Mouse (Mus musculus) CH12.LX (cell line): ENCODE results near the gene Ppp2r2c.

ENCODE experiments used
- CHD2 ChIP-seq: IDR thresholded peaks from 2 replicates; pipeline ENCODE4 v1.6.1; 2011; ENCODE audit warnings: low read length, improper control_type of control experiment
- CTCF ChIP-seq, 2 experiments: IDR thresholded peaks in 1 of 2; conservative IDR thresholded peaks in 1 of 2; 2 replicates each; pipeline ENCODE4 v1.5.1; 2011 to 2012; ENCODE audit warnings: low read depth in 2 of 2, low read length in 2 of 2, improper control_type of control experiment in 1 of 2, inconsistent platforms in 1 of 2, mild to moderate bottlenecking in 1 of 2, moderate library complexity in 1 of 2
- E2F4 ChIP-seq: IDR thresholded peaks from 2 replicates; pipeline ENCODE4 v1.6.1; 2011; ENCODE audit warnings: low read depth, low read length, improper control_type of control experiment; ENCODE audit not compliant: insufficient replicate concordance
- ETS1 ChIP-seq: conservative IDR thresholded peaks from 2 replicates; pipeline ENCODE4 v1.6.1; 2012; ENCODE audit warnings: low read depth, mild to moderate bottlenecking, inconsistent platforms, low read length, improper control_type of control experiment, moderate library complexity
- GABPA ChIP-seq: IDR thresholded peaks from 2 replicates; pipeline ENCODE4 v1.6.1; 2012; ENCODE audit warnings: low read depth, low read length, improper control_type of control experiment, inconsistent platforms; ENCODE audit not compliant: insufficient replicate concordance
- MAX ChIP-seq: IDR thresholded peaks from 2 replicates; pipeline ENCODE4 v1.6.1; 2011; ENCODE audit warnings: low read length, improper control_type of control experiment
- MEF2A ChIP-seq: IDR thresholded peaks from 2 replicates; pipeline ENCODE4 v1.6.1; 2014; ENCODE audit warnings: low read depth, mild to moderate bottlenecking, inconsistent platforms, low read length, improper control_type of control experiment, borderline replicate concordance
- POLR2A ChIP-seq: IDR thresholded peaks from 2 replicates; pipeline ENCODE4 v1.6.1; 2011; ENCODE audit warnings: low read depth, mild to moderate bottlenecking, improper control_type of control experiment, low read length
- POLR2AphosphoS2 ChIP-seq: IDR thresholded peaks from 2 replicates; pipeline ENCODE4 v1.6.1; 2011; ENCODE audit warnings: low read depth, low read length, improper control_type of control experiment
- RCOR1 ChIP-seq: conservative IDR thresholded peaks from 2 replicates; pipeline ENCODE4 v1.6.1; 2012; ENCODE audit warnings: low read depth, mild to moderate bottlenecking, inconsistent platforms, low read length, improper control_type of control experiment
- SIN3A ChIP-seq: IDR thresholded peaks from 2 replicates; pipeline ENCODE4 v1.6.1; 2012; ENCODE audit warnings: low read length, improper control_type of control experiment, inconsistent platforms
- SMC3 ChIP-seq: IDR thresholded peaks from 2 replicates; pipeline ENCODE4 v1.6.1; 2011; ENCODE audit warnings: low read depth, low read length, improper control_type of control experiment

DNA sequence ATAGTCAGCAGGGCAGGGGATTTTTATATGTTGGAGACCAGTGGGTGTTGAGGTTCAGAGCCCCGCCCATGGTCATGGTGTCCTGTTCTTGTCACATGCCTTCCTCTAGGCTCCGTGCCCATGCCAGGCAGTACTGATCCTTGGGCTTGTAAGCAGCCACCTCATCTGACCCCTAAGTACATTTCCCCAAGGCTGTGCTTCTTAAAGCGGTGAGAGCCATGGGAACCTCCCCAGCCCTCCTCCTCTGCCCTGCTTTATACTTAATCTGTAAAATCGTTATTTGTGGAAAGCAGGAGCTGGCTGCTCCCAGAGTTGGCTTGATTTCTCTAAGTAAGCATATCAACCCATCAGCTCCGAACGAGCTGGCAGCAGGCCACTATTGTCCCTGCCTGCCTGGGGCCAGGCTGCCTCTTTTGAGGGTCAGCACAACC, 31.9 kb downstream of the Ppp2r2c start:
- TF ChIP-seq CTCF (conservative IDR thresholded peaks at IDR 0.05 in 1 of 2, IDR thresholded peaks at IDR 0.05 in 1 of 2; ENCODE audit: low read depth in 2 of 2, low read length in 2 of 2) (no peak), MEF2A (no peak), POLR2A (no peak), SMC3 (no peak), CHD2 (no peak), POLR2AphosphoS2 (no peak), E2F4 (no peak), ETS1 (no peak), RCOR1 (no peak), GABPA (no peak), SIN3A (no peak), MAX (no peak)
